In the genomic region with DNA sequence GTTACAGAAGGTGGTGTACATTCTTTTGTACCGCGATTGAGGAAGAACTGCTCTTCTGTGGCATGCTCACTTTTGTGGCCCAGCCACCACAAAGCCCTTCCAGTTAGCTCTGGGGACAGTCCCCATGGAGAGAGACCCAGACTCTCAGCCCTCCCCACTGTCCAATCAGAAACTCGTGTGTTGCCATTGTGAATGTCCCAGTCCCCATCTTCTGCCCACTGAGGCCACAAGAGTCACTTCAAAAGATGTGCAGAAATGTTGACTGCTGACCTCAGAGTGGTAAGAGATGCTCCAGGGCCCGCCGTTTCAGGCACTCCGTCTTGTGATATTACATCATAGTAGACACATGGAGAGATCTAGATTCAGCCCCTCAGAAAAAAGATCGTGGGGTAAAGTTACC, we compare ENCODE assay signal across 31 mouse cellular contexts.
"Had no signal": no experiment of that assay in that cellular context is flagged by ENCODE, and none has a peak within 500 bp of the region (broad histone marks: within the 10 kb centered on the region; RNA-seq: fewer than 3 reads in every experiment).

No protein-coding gene starts in this region.

- DNase-seq: left cerebral cortex, postnatal 4 days; liver; liver, embryonic 13.5 days; liver, postnatal 0 days; lung, adult 18-20 months; lung, adult 2 months; lung, embryonic 14.5 days; lung, postnatal 10 days; lung, postnatal 14 days; lung, postnatal 36 days; lung, postnatal 4 days; midbrain, embryonic 14.5 days had no signal

- H3K4me3 ChIP-seq: limb, embryonic 10.5 days; limb, embryonic 12.5 days; limb, embryonic 13.5 days; limb, embryonic 15.5 days; liver, embryonic 12.5 days; liver, embryonic 13.5 days; liver, embryonic 15.5 days; lung, embryonic 15.5 days; megakaryocyte, embryonic 14.5 days; midbrain, embryonic 10.5 days; midbrain, embryonic 12.5 days; midbrain, embryonic 13.5 days; midbrain, embryonic 15.5 days; myocyte had no signal

- H3K27ac ChIP-seq: limb, embryonic 10.5 days; limb, embryonic 12.5 days; limb, embryonic 13.5 days; limb, embryonic 15.5 days; liver, embryonic 12.5 days; liver, embryonic 13.5 days; liver, embryonic 14.5 days; liver, embryonic 15.5 days; lung, embryonic 15.5 days; macrophage; midbrain, embryonic 10.5 days; midbrain, embryonic 12.5 days; midbrain, embryonic 13.5 days; midbrain, embryonic 15.5 days had no signal

- H3K36me3 ChIP-seq: limb, embryonic 10.5 days; limb, embryonic 12.5 days; limb, embryonic 13.5 days; limb, embryonic 15.5 days; liver, embryonic 12.5 days; liver, embryonic 13.5 days; liver, embryonic 15.5 days; lung, embryonic 15.5 days; midbrain, embryonic 10.5 days; midbrain, embryonic 12.5 days; midbrain, embryonic 13.5 days; midbrain, embryonic 15.5 days had no signal

- H3K27me3 ChIP-seq: limb, embryonic 13.5 days; limb, embryonic 15.5 days; liver, embryonic 15.5 days; lung, embryonic 15.5 days; midbrain, embryonic 12.5 days; midbrain, embryonic 13.5 days; midbrain, embryonic 15.5 days had no signal

- H3K4me2 ChIP-seq: limb, embryonic 12.5 days; limb, embryonic 13.5 days; limb, embryonic 15.5 days; liver, embryonic 11.5 days; liver, embryonic 12.5 days; liver, embryonic 13.5 days; liver, embryonic 15.5 days; lung, embryonic 14.5 days; lung, embryonic 15.5 days; midbrain, embryonic 11.5 days; midbrain, embryonic 12.5 days; midbrain, embryonic 13.5 days; midbrain, embryonic 15.5 days had no signal

- H3K9me3 ChIP-seq: limb, embryonic 10.5 days; limb, embryonic 12.5 days; limb, embryonic 13.5 days; limb, embryonic 15.5 days; liver, embryonic 12.5 days; liver, embryonic 13.5 days; liver, embryonic 15.5 days; lung, embryonic 15.5 days; megakaryocyte, embryonic 14.5 days; midbrain, embryonic 10.5 days; midbrain, embryonic 12.5 days; midbrain, embryonic 13.5 days; midbrain, embryonic 15.5 days had no signal

- H3K9ac ChIP-seq: limb, embryonic 12.5 days; limb, embryonic 13.5 days; limb, embryonic 15.5 days; liver, embryonic 12.5 days; liver, embryonic 13.5 days; liver, embryonic 14.5 days; liver, embryonic 15.5 days; liver, postnatal 0 days; lung, embryonic 14.5 days; lung, embryonic 15.5 days; midbrain, embryonic 12.5 days; midbrain, embryonic 13.5 days; midbrain, embryonic 15.5 days had no signal

- ATAC-seq: liver, embryonic 12.5 days; liver, postnatal 0 days; lung, postnatal 0 days; midbrain, embryonic 13.5 days; midbrain, embryonic 15.5 days; midbrain, embryonic 16.5 days had no signal

- H3K4me1 ChIP-seq: midbrain, embryonic 12.5 days; midbrain, embryonic 13.5 days; midbrain, embryonic 15.5 days had no signal
